Mouse (Mus musculus): ENCODE data around the gene Xpr1.

- no peak for TF ChIP-seq GATA1 (IDR thresholded peaks at IDR 0.05; ENCODE audit: low read length)
- TF ChIP-seq TAL1 (IDR thresholded peaks at IDR 0.05; ENCODE audit: low read length) = no peak
Observed at GRCm38 (mm10) chr1:155249896-155250295, 167.3 kb downstream of the Xpr1 start.
